ENCODE assay signal across 12 mouse cellular contexts in genomic region chr5:14951822-14952221, GRCm38 (mm10). TPM values are rescaled to one million over a fixed set of nuclear protein-coding genes. Genes with fewer than 3 reads are reported as not detected.
DNase-seq lines count a peak whose midpoint lies in the region; ATAC-seq and TF ChIP-seq lines count a peak whose summit lies in the region.
"Not testable (repeated sequence)": the region's sequence is repeated elsewhere in the genome, so short reads cannot be mapped to it uniquely, and the experiment has no call there.
"Had no signal": no experiment of that assay in that cellular context is flagged by ENCODE, and none has a peak within 500 bp of the region (broad histone marks: within the 10 kb centered on the region; RNA-seq: fewer than 3 reads in every experiment).

No protein-coding gene starts in this region.

- not testable (repeated sequence) for TF ChIP-seq EP300 in liver, postnatal 0 days (IDR thresholded peaks at IDR 0.05; ENCODE audit: low read depth); stomach, postnatal 0 days (optimal IDR thresholded peaks at IDR 0.05)

- H3K27ac ChIP-seq in embryonic facial prominence, embryonic 11.5 days (replicated peaks; ENCODE audit: low read depth, low read length); hindbrain, embryonic 12.5 days; kidney, embryonic 16.5 days (ENCODE audit: low read length); liver, postnatal 0 days (ENCODE audit: low read depth); midbrain, embryonic 15.5 days; stomach, postnatal 0 days (replicated peaks): not testable (repeated sequence)

- not testable (repeated sequence) for TF ChIP-seq CTCF in liver, postnatal 0 days (IDR thresholded peaks at IDR 0.05; ENCODE audit: low read depth); stomach, postnatal 0 days (IDR thresholded peaks at IDR 0.05; ENCODE audit: low read depth)

- WGBS in embryonic facial prominence, embryonic 11.5 days: 65% methylated on average over 7 of the region's 7 CpGs
- WGBS in hindbrain, embryonic 12.5 days: 71% methylated on average over 7 of the region's 7 CpGs
- 67% methylated on average over 7 of the region's 7 CpGs for WGBS in kidney, embryonic 16.5 days
- 61% methylated on average over 7 of the region's 7 CpGs for WGBS in liver, postnatal 0 days (ENCODE audit: insufficient replicate concordance)
- 69% methylated on average over 7 of the region's 7 CpGs for WGBS in midbrain, embryonic 15.5 days
- 61% methylated on average over 7 of the region's 7 CpGs for WGBS in stomach, postnatal 0 days

- H3K4me1 ChIP-seq in embryonic facial prominence, embryonic 11.5 days (ENCODE audit: control insufficient read depth, insufficient read depth, low read length); hindbrain, embryonic 12.5 days; kidney, embryonic 16.5 days (ENCODE audit: insufficient read depth, low read length); liver, postnatal 0 days (ENCODE audit: insufficient read depth); midbrain, embryonic 15.5 days; stomach, postnatal 0 days (replicated peaks; ENCODE audit: control insufficient read depth, insufficient read depth): not testable (repeated sequence)

- H3K9me3 ChIP-seq in embryonic facial prominence, embryonic 11.5 days (replicated peaks; ENCODE audit: control insufficient read depth, low read length); liver, postnatal 0 days (ENCODE audit: low read length); stomach, postnatal 0 days (ENCODE audit: control insufficient read depth, low read length): not testable (repeated sequence)
- peaks cover 33% of the 10 kb centered on the region for H3K9me3 ChIP-seq in hindbrain, embryonic 12.5 days (replicated peaks)
- H3K9me3 ChIP-seq in kidney, embryonic 16.5 days (ENCODE audit: low read length): peaks cover 26% of the 10 kb centered on the region
- H3K9me3 ChIP-seq in midbrain, embryonic 15.5 days: peaks cover 26% of the 10 kb centered on the region

- not testable (repeated sequence) for H3K4me3 ChIP-seq in embryonic facial prominence, embryonic 11.5 days (ENCODE audit: low read depth, low read length); hindbrain, embryonic 12.5 days; kidney, embryonic 16.5 days (ENCODE audit: low read length); liver, postnatal 0 days (ENCODE audit: low read depth, low read length); midbrain, embryonic 15.5 days; stomach, postnatal 0 days (ENCODE audit: low read depth, low read length)

- 0 out of 2 replicates have a peak, but pooled peaks have one; percentile 67 for ATAC-seq in embryonic facial prominence, embryonic 11.5 days (replicated peaks; ENCODE audit: insufficient number of reproducible peaks, low FRiP score, low TSS enrichment, low read depth)
- ATAC-seq in frontal cortex, adult (ENCODE audit: low TSS enrichment): 0 out of 2 replicates have a peak, but pooled peaks have one; percentile 41
- ATAC-seq in hindbrain, embryonic 12.5 days (ENCODE audit: low FRiP score): peak; percentile 43; the same call in 1 of the 2 replicates
- peak; percentile 54; the same call in 1 of the 2 replicates for ATAC-seq in kidney, embryonic 16.5 days (ENCODE audit: low FRiP score, low TSS enrichment)
- ATAC-seq in liver, postnatal 0 days: peak; percentile 48
- 0 out of 2 replicates have a peak, but pooled peaks have one; percentile 58 for ATAC-seq in midbrain, embryonic 15.5 days (replicated peaks)
- peak; percentile 68 for ATAC-seq in stomach, postnatal 0 days (ENCODE audit: low FRiP score, low TSS enrichment)

- not testable (repeated sequence) for H3K9ac ChIP-seq in embryonic facial prominence, embryonic 11.5 days (replicated peaks; ENCODE audit: low read length); hindbrain, embryonic 12.5 days; kidney, embryonic 16.5 days (replicated peaks; ENCODE audit: low read length); liver, postnatal 0 days (replicated peaks); midbrain, embryonic 15.5 days; stomach, postnatal 0 days (ENCODE audit: low read length)

- H3K36me3 ChIP-seq in embryonic facial prominence, embryonic 11.5 days (replicated peaks; ENCODE audit: control insufficient read depth, insufficient read depth, low read depth, low read length); hindbrain, embryonic 12.5 days; kidney, embryonic 16.5 days (ENCODE audit: insufficient read depth, low read length); liver, postnatal 0 days (replicated peaks; ENCODE audit: insufficient read depth, low read length); midbrain, embryonic 15.5 days (replicated peaks); stomach, postnatal 0 days (ENCODE audit: control insufficient read depth, insufficient read depth, low read length): not testable (repeated sequence)

- not testable (repeated sequence) for H3K27me3 ChIP-seq in embryonic facial prominence, embryonic 11.5 days (ENCODE audit: control insufficient read depth, insufficient read depth, low read length); hindbrain, embryonic 12.5 days; kidney, embryonic 16.5 days (ENCODE audit: insufficient read depth, low read length); liver, postnatal 0 days (ENCODE audit: insufficient read depth, low read length); midbrain, embryonic 15.5 days (replicated peaks); stomach, postnatal 0 days (ENCODE audit: control insufficient read depth, insufficient read depth, low read length)

- not testable (repeated sequence) for H3K4me2 ChIP-seq in embryonic facial prominence, embryonic 11.5 days (ENCODE audit: low read depth, low read length); hindbrain, embryonic 12.5 days (replicated peaks); kidney, embryonic 16.5 days (replicated peaks; ENCODE audit: low read depth, low read length); liver, postnatal 0 days (ENCODE audit: low read depth, low read length); midbrain, embryonic 15.5 days; stomach, postnatal 0 days (replicated peaks; ENCODE audit: low read depth)

- DNase-seq in embryonic facial prominence, embryonic 11.5 days (ENCODE audit: low spot score); liver, postnatal 0 days; stomach, postnatal 0 days (ENCODE audit: low spot score): not testable (repeated sequence)

RNA-seq across cellular contexts. Expression of gene Speer4e, which starts 13.6 kb away (rescaled TPM):
- not detected in 2 replicates for polyA plus RNA-seq in embryonic facial prominence, embryonic 11.5 days (2014; fragmentation: Nextera tagmentation; extraction: Ambion mirVana)
- not detected in 2 replicates for polyA plus RNA-seq in hindbrain, embryonic 12.5 days (2016; fragmentation: Nextera tagmentation; extraction: Ambion mirVana)
- not detected in 2 replicates for polyA plus RNA-seq in kidney, embryonic 16.5 days (2015; fragmentation: Nextera tagmentation; extraction: Ambion mirVana)
- not detected in 2 replicates for polyA plus RNA-seq in liver, postnatal 0 days (2015; fragmentation: Nextera tagmentation; extraction: Ambion mirVana)
- polyA plus RNA-seq in midbrain, embryonic 15.5 days (2015; fragmentation: Nextera tagmentation; extraction: Ambion mirVana): not detected in 2 replicates
- 0.21 TPM in 1 of 2 replicates, not detected in the other for polyA plus RNA-seq in stomach, postnatal 0 days (2015; fragmentation: Nextera tagmentation; extraction: Ambion mirVana)
- polyA plus RNA-seq: CD4-positive, CD25-positive, alpha-beta regulatory T cell, adult 4 months; forebrain, postnatal 0 days; hindbrain, embryonic 16.5 days; large intestine, adult 2 months; liver, embryonic 12.5 days had no signal

RNA-seq across cellular contexts. Expression of gene Gm10354, which starts 26.9 kb away (rescaled TPM):
- not detected in 2 replicates for polyA plus RNA-seq in embryonic facial prominence, embryonic 11.5 days (2014; fragmentation: Nextera tagmentation; extraction: Ambion mirVana)
- polyA plus RNA-seq in hindbrain, embryonic 12.5 days (2016; fragmentation: Nextera tagmentation; extraction: Ambion mirVana): not detected in 2 replicates
- polyA plus RNA-seq in kidney, embryonic 16.5 days (2015; fragmentation: Nextera tagmentation; extraction: Ambion mirVana): not detected in 2 replicates
- polyA plus RNA-seq in liver, postnatal 0 days (2015; fragmentation: Nextera tagmentation; extraction: Ambion mirVana): not detected in 2 replicates
- not detected in 2 replicates for polyA plus RNA-seq in midbrain, embryonic 15.5 days (2015; fragmentation: Nextera tagmentation; extraction: Ambion mirVana)
- polyA plus RNA-seq in stomach, postnatal 0 days (2015; fragmentation: Nextera tagmentation; extraction: Ambion mirVana): not detected in 2 replicates
- polyA plus RNA-seq: CD4-positive, CD25-positive, alpha-beta regulatory T cell, adult 4 months; forebrain, postnatal 0 days; hindbrain, embryonic 16.5 days; large intestine, adult 2 months; liver, embryonic 12.5 days had no signal

RNA-seq across cellular contexts. Expression of gene Gm9758, which starts 37.1 kb away (rescaled TPM):
- polyA plus RNA-seq in embryonic facial prominence, embryonic 11.5 days (2014; fragmentation: Nextera tagmentation; extraction: Ambion mirVana): not detected in 2 replicates
- not detected in 2 replicates for polyA plus RNA-seq in hindbrain, embryonic 12.5 days (2016; fragmentation: Nextera tagmentation; extraction: Ambion mirVana)
- not detected in 2 replicates for polyA plus RNA-seq in kidney, embryonic 16.5 days (2015; fragmentation: Nextera tagmentation; extraction: Ambion mirVana)
- polyA plus RNA-seq in liver, postnatal 0 days (2015; fragmentation: Nextera tagmentation; extraction: Ambion mirVana): not detected in 2 replicates
- not detected in 2 replicates for polyA plus RNA-seq in midbrain, embryonic 15.5 days (2015; fragmentation: Nextera tagmentation; extraction: Ambion mirVana)
- polyA plus RNA-seq in stomach, postnatal 0 days (2015; fragmentation: Nextera tagmentation; extraction: Ambion mirVana): not detected in 2 replicates
- polyA plus RNA-seq: CD4-positive, CD25-positive, alpha-beta regulatory T cell, adult 4 months; forebrain, postnatal 0 days; hindbrain, embryonic 16.5 days; large intestine, adult 2 months; liver, embryonic 12.5 days had no signal
